Mouse (Mus musculus) MEL (cell line): ENCODE measurements at regions not wholly inside any gene's neighbourhood (a gene's known extent, or its start where the extent isn't known, plus 50 kb on each side); places are given as distances from the start of the nearest gene placed in this dataset.

Experiments
- DNase-seq: peaks from one replicate; pipeline ENCODE4 v3.0.0; 2011; ENCODE audit warnings: low read depth, low spot score
- H3K27ac ChIP-seq: 2 replicates; pipeline ENCODE4 v1.5.1; 2012; ENCODE audit warnings: low read depth, mild to moderate bottlenecking, control low read depth, low read length, moderate library complexity; ENCODE audit not compliant: control insufficient read depth
- H3K27me3 ChIP-seq, 2 experiments: fragments of 150-350 bp in 1 of 2; sonication (generic) in 1 of 2; 2 replicates each; pipeline ENCODE4 v1.6.1; 2012; ENCODE audit warnings: low read length in 2 of 2, mild to moderate bottlenecking in 2 of 2, improper control_type of control experiment in 1 of 2, moderate library complexity in 1 of 2; ENCODE audit not compliant: insufficient read depth in 2 of 2, control insufficient read depth in 1 of 2
- H3K36me3 ChIP-seq, 2 experiments: 2 replicates each; pipeline ENCODE4 v1.6.1; 2012 to 2014; ENCODE audit warnings: low read length in 2 of 2, improper control_type of control experiment in 1 of 2, inconsistent platforms in 1 of 2, mild to moderate bottlenecking in 1 of 2; ENCODE audit not compliant: insufficient read depth in 2 of 2, control insufficient read depth in 1 of 2
- H3K4me1 ChIP-seq, 2 experiments: fragments of 150-350 bp in 1 of 2; sonication (generic) in 1 of 2; 2 replicates each; pipeline ENCODE4 v1.6.1; 2012; ENCODE audit warnings: low read length in 2 of 2, improper control_type of control experiment in 1 of 2, mild to moderate bottlenecking in 1 of 2; ENCODE audit not compliant: insufficient read depth in 2 of 2, control insufficient read depth in 1 of 2
- H3K4me3 ChIP-seq, 2 experiments: fragments of 150-350 bp in 1 of 2; sonication (generic) in 1 of 2; 2 replicates each; pipeline ENCODE4 v1.5.1; 2012; ENCODE audit warnings: low read depth in 2 of 2, low read length in 2 of 2, mild to moderate bottlenecking in 2 of 2, moderate library complexity in 2 of 2, control low read depth in 1 of 2, improper control_type of control experiment in 1 of 2; ENCODE audit not compliant: control insufficient read depth in 1 of 2, insufficient read depth in 1 of 2
- H3K79me2 ChIP-seq: 2 replicates; pipeline ENCODE4 v1.6.1; 2012; ENCODE audit warnings: mild to moderate bottlenecking, low read length, moderate library complexity; ENCODE audit not compliant: control insufficient read depth, poor library complexity, insufficient read depth
- H3K9ac ChIP-seq: 2 replicates; pipeline ENCODE4 v1.6.1; 2012; ENCODE audit warnings: low read depth, mild to moderate bottlenecking, control low read depth, low read length, moderate library complexity; ENCODE audit not compliant: control insufficient read depth, poor library complexity, severe bottlenecking
- H3K9me3 ChIP-seq: fragments of 150-350 bp; sonication (generic); replicated peaks from 2 replicates; pipeline ENCODE4 v1.6.1; 2012; ENCODE audit warnings: mild to moderate bottlenecking, low read length, improper control_type of control experiment, moderate library complexity; ENCODE audit not compliant: insufficient read depth
- BHLHE40 ChIP-seq: IDR thresholded peaks from 2 replicates; pipeline ENCODE4 v1.6.1; 2012; ENCODE audit warnings: low read depth, mild to moderate bottlenecking, inconsistent platforms, low read length, improper control_type of control experiment, borderline replicate concordance
- CHD1 ChIP-seq: IDR thresholded peaks from 2 replicates; pipeline ENCODE4 v1.6.1; 2012; ENCODE audit warnings: low read depth, mild to moderate bottlenecking, inconsistent platforms, low read length, improper control_type of control experiment
- CTCF ChIP-seq, 3 experiments: IDR thresholded peaks in 2 of 3; conservative IDR thresholded peaks in 1 of 3; 2 replicates each; pipeline ENCODE4 v1.5.1; 2011 to 2012; ENCODE audit warnings: low read length in 3 of 3, low read depth in 2 of 3, mild to moderate bottlenecking in 2 of 3, improper control_type of control experiment in 1 of 3, inconsistent platforms in 1 of 3, mixed read lengths in 1 of 3, moderate library complexity in 1 of 3; ENCODE audit not compliant: control insufficient read depth in 1 of 3, insufficient read depth in 1 of 3, poor library complexity in 1 of 3, severe bottlenecking in 1 of 3
- EP300 ChIP-seq, 2 experiments: IDR thresholded peaks; 2 replicates each; pipeline ENCODE4 v1.6.1; 2011; ENCODE audit warnings: improper control_type of control experiment in 2 of 2, low read length in 2 of 2, low read depth in 1 of 2, mild to moderate bottlenecking in 1 of 2
- HCFC1 ChIP-seq: IDR thresholded peaks from 2 replicates; pipeline ENCODE4 v1.6.1; 2012; ENCODE audit warnings: low read depth, mild to moderate bottlenecking, inconsistent platforms, low read length, improper control_type of control experiment, moderate library complexity
- MAFK ChIP-seq: IDR thresholded peaks from 2 replicates; pipeline ENCODE4 v1.6.1; 2011; ENCODE audit warnings: low read depth, mild to moderate bottlenecking, low read length, improper control_type of control experiment, borderline replicate concordance
- MAZ ChIP-seq: IDR thresholded peaks from 2 replicates; pipeline ENCODE4 v1.6.1; 2012; ENCODE audit warnings: low read depth, mild to moderate bottlenecking, inconsistent platforms, low read length, improper control_type of control experiment
- MEF2A ChIP-seq: IDR thresholded peaks from 2 replicates; pipeline ENCODE4 v1.6.1; 2014; ENCODE audit warnings: low read depth, mild to moderate bottlenecking, inconsistent platforms, low read length, improper control_type of control experiment; ENCODE audit not compliant: poor library complexity, insufficient replicate concordance, severe bottlenecking; ENCODE audit errors: extremely low read depth
- MXI1 ChIP-seq: IDR thresholded peaks from 2 replicates; pipeline ENCODE4 v1.6.1; 2011; ENCODE audit warnings: mild to moderate bottlenecking, low read depth, low read length, improper control_type of control experiment
- POLR2A ChIP-seq, 2 experiments: IDR thresholded peaks; 2 replicates each; pipeline ENCODE4 v1.6.1; 2011 to 2012; ENCODE audit warnings: low read length in 2 of 2, mild to moderate bottlenecking in 2 of 2, control low read depth in 1 of 2, improper control_type of control experiment in 1 of 2, low read depth in 1 of 2, moderate library complexity in 1 of 2; ENCODE audit not compliant: control insufficient read depth in 1 of 2, insufficient read depth in 1 of 2, poor library complexity in 1 of 2
- RCOR1 ChIP-seq: IDR thresholded peaks from 2 replicates; pipeline ENCODE4 v1.6.1; 2012; ENCODE audit warnings: low read depth, mild to moderate bottlenecking, inconsistent platforms, low read length, improper control_type of control experiment
- SMC3 ChIP-seq: IDR thresholded peaks from 2 replicates; pipeline ENCODE4 v1.6.1; 2011; ENCODE audit warnings: low read depth, low read length, improper control_type of control experiment
- UBTF ChIP-seq: IDR thresholded peaks from 2 replicates; pipeline ENCODE4 v1.6.1; 2012; ENCODE audit warnings: low read depth, mild to moderate bottlenecking, inconsistent platforms, low read length, improper control_type of control experiment, moderate library complexity, borderline replicate concordance; ENCODE audit not compliant: insufficient read depth
- ZMIZ1 ChIP-seq: IDR thresholded peaks from 2 replicates; pipeline ENCODE4 v1.6.1; 2012; ENCODE audit warnings: low read depth, mild to moderate bottlenecking, inconsistent platforms, low read length, improper control_type of control experiment, moderate library complexity
- ZNF384 ChIP-seq: IDR thresholded peaks from 2 replicates; pipeline ENCODE4 v1.6.1; 2012; ENCODE audit warnings: low read depth, mild to moderate bottlenecking, inconsistent platforms, low read length, improper control_type of control experiment

DNA sequence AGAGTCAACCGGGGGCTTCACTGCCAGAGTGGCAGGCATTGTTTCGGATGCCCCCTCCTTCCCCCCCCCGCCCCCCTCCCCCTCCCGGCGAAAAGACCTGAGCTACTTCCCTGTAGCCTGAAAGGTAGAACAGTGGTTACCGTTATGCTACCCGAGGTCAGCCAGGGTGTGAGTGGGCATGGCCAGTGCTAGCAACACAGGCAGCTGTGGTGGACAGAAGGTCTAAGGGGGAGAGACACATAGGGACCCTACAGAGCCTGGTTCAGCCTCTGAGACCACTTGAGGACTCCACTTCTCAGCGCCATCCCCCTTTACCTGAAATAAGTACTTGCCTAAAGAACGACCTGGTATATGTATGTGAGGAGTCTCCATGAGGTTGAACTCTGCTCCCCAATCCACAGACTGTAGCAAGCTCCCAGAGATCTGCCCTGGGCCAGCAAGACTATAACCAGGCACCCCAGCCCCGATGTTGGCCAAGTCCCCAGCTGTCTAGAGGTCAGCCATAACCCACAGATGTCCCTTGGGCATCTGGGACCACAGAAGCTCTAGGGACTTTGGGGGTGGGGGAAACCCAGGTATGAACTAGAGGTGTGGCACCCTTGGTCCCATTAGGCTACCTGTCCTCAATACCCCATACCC is 64.5 kb upstream of the Wnt7b start:
- no peaks in the 10 kb centered on the region for H3K9me3 ChIP-seq
- no peaks in the 10 kb centered on the region for H3K36me3 ChIP-seq
- no peak for TF ChIP-seq SMC3
- TF ChIP-seq EP300 (IDR thresholded peaks at IDR 0.05; ENCODE audit: low read depth in 1 of 2, low read length in 2 of 2): no peak
- no peak for TF ChIP-seq ZMIZ1
- no peak for TF ChIP-seq MAZ
- H3K79me2 ChIP-seq: no peaks in the 10 kb centered on the region
- no peak overlapping the region for H3K9ac ChIP-seq
- no peak overlapping the region for H3K4me3 ChIP-seq
- no peak for DNase-seq
- H3K4me1 ChIP-seq: no peaks in the 10 kb centered on the region
- H3K27me3 ChIP-seq: no peaks in the 10 kb centered on the region
- H3K27ac ChIP-seq: no peak overlapping the region

DNA sequence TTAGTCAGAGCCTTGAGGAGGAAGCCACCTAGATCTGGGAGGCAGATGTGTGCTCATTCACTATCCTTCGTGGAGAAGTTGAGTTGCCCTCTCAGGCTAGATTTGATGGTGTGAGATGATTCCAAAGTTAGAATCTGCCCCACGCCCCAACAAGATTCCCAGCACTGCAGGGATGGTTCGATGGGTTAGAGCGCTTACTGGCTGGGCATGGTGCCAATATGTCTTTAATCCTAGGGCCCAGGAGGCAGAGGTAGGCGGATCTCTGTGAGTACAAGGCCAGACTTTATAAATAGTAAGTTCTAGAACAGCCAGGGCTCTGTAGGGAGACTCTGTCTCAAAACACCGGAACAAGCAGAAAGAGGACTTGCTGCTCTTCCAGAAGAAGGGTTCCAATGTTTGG is 65.3 kb upstream of the Wnt7b start:
- no peaks in the 10 kb centered on the region for H3K4me1 ChIP-seq
- no peaks in the 10 kb centered on the region for H3K36me3 ChIP-seq
- H3K79me2 ChIP-seq: no peaks in the 10 kb centered on the region
- TF ChIP-seq POLR2A (IDR thresholded peaks at IDR 0.05; ENCODE audit: control insufficient read depth in 1 of 2, insufficient read depth in 1 of 2, low read depth in 1 of 2, low read length in 2 of 2, poor library complexity in 1 of 2) (no peak), HCFC1 (no peak)
- DNase-seq: no peak
- H3K9ac ChIP-seq: no peak overlapping the region
- H3K9me3 ChIP-seq: no peaks in the 10 kb centered on the region
- no peak overlapping the region for H3K4me3 ChIP-seq
- H3K27me3 ChIP-seq: no peaks in the 10 kb centered on the region
- no peak overlapping the region for H3K27ac ChIP-seq

DNA sequence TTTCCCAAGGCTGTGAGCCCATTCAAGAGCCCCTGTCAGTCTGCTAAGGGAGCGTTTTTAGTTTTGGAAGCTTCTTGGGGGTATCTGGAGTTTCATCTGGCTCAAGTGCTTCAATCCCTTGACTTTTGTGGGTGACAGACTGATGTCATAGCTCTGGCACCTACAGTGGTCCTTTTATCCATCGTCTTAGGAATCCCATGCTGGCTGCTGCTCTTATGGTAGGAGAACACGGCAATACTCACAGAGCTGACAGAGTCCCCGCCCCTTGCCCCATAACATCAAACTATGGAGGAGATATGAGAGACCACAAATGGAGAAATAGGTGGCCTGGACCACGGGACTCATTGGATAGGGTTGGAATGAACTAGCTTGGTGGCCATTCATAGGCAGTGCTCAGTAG is 68.0 kb upstream of the Wnt7b start:
- Histone ChIP-seq H3K9me3 (no peaks in the 10 kb centered on the region), H3K4me3 (no peak overlapping the region), H3K36me3 (peaks cover 0 to 3% of the 10 kb centered on the region in 2 experiments; a peak in 1 of 4 replicates), H3K27ac (no peak overlapping the region), H3K27me3 (no peaks in the 10 kb centered on the region), H3K4me1 (peaks cover 2 to 5% of the 10 kb centered on the region in 2 experiments; a peak in 3 of 4 replicates), H3K79me2 (peaks cover 7% of the 10 kb centered on the region), H3K9ac (no peak overlapping the region)
- TF ChIP-seq MEF2A (no peak), SMC3 (no peak), CTCF (IDR thresholded peaks at IDR 0.05 in 2 of 3, conservative IDR thresholded peaks at IDR 0.05 in 1 of 3; ENCODE audit: control insufficient read depth in 1 of 3, insufficient read depth in 1 of 3, low read depth in 2 of 3, low read length in 3 of 3, poor library complexity in 1 of 3, severe bottlenecking in 1 of 3) (no peak), MXI1 (no peak), CHD1 (no peak), RCOR1 (no peak), ZNF384 (no peak), UBTF (no peak), BHLHE40 (no peak), MAFK (no peak)
- no peak for DNase-seq
